Mouse (Mus musculus) bone marrow, adult 2 months (tissue): ENCODE measurements around the gene Pkp3.

Experiments
- CTCF ChIP-seq: fragments of 200-500 bp; IDR thresholded peaks from 2 replicates; pipeline ENCODE4 v1.5.1; 2011; ENCODE audit warnings: low read length, control low read depth; ENCODE audit not compliant: control insufficient read depth, insufficient read depth
- POLR2A ChIP-seq: fragments of 200-500 bp; IDR thresholded peaks from 2 replicates; pipeline ENCODE4 v1.6.1; 2011; ENCODE audit warnings: low read depth, mild to moderate bottlenecking, control low read depth, low read length, borderline replicate concordance; ENCODE audit not compliant: control insufficient read depth

DNA sequence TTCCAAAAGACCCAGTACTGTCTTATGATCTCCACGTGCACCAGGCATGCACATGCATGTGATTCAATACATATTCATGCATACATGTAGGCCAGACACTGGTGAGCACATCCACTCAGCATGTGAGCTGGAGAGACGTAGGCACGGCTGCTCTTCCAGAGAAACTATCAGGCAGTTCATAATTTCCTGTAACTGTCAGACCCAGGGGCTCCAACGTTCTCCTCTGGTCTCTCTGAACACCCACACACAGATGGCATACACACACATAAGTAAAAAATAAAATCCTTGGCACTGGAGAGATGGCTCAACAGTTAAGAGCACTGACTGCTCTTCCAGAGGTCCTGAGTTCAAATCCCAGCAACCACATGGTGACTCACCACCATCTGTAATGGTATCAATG is 4.2 kb upstream of the Pkp3 start:
- TF ChIP-seq CTCF (no peak), POLR2A (no peak)
